Mouse (Mus musculus): ENCODE results near the gene Nedd4.

GRCm38 (mm10) chr9:72637243-72637642, 24.9 kb upstream of the Nedd4 start:
- TF ChIP-seq CTCF (IDR thresholded peaks at IDR 0.05; ENCODE audit: extremely low read depth, insufficient read length, insufficient replicate concordance, low read depth, low read length) = no peak
- no peak for TF ChIP-seq POLR2A (IDR thresholded peaks at IDR 0.05; ENCODE audit: low read depth, low read length)
